Mouse (Mus musculus): ENCODE measurements around the gene Gm10401. TPM values are rescaled to one million over a fixed set of nuclear protein-coding genes. Genes with fewer than 3 reads are reported as not detected.
A peak's percentile ranks its signal among the peaks of the same experiment; 100 is the strongest.

The Gm10401 gene
- total RNA-seq (2015) = not detected in 2 replicates
- not detected in 2 replicates for total RNA-seq (2017)

GRCm38 (mm10) chr5:115098195-115098594 is at the start of gene Gm10401:
Gene Gm10401, minus strand, starts transcription at chr5:115098295.
- no peak for ATAC-seq (ENCODE audit: poor library complexity, severe bottlenecking)

GRCm38 (mm10) chr5:115147388-115147787 is 49.3 kb upstream of the Gm10401 start:
- ATAC-seq (ENCODE audit: poor library complexity, severe bottlenecking) = no peak

GRCm38 (mm10) chr5:115146747-115147130 is 48.6 kb upstream of the Gm10401 start:
- no peak for ATAC-seq (ENCODE audit: poor library complexity, severe bottlenecking)

GRCm38 (mm10) chr5:115145976-115146746 is 48.1 kb upstream of the Gm10401 start:
- no peak for ATAC-seq (ENCODE audit: poor library complexity, severe bottlenecking)

GRCm38 (mm10) chr5:115145253-115145968 is 47.3 kb upstream of the Gm10401 start:
- no peak for ATAC-seq (ENCODE audit: poor library complexity, severe bottlenecking)

GRCm38 (mm10) chr5:115144471-115144870 is 46.4 kb upstream of the Gm10401 start:
- ATAC-seq (ENCODE audit: poor library complexity, severe bottlenecking) = no peak

- ATAC-seq (ENCODE audit: poor library complexity, severe bottlenecking) = no peak
These were observed 45.5 kb upstream of the Gm10401 start for GRCm38 (mm10) chr5:115143552-115143951.

- no peak for ATAC-seq (ENCODE audit: poor library complexity, severe bottlenecking)
These were observed 44.1 kb upstream of the Gm10401 start for GRCm38 (mm10) chr5:115142166-115142697.

- ATAC-seq (ENCODE audit: poor library complexity, severe bottlenecking) = no peak
These were observed 42.6 kb upstream of the Gm10401 start for GRCm38 (mm10) chr5:115140726-115141125.

GRCm38 (mm10) chr5:115139124-115139523 is 41.0 kb upstream of the Gm10401 start:
- ATAC-seq (ENCODE audit: poor library complexity, severe bottlenecking) = no peak

- peak; percentile 99 for ATAC-seq (ENCODE audit: poor library complexity, severe bottlenecking)
These were observed 36.4 kb upstream of the Gm10401 start, which contains the start of gene Unc119b for GRCm38 (mm10) chr5:115134234-115135165. Gene Unc119b, minus strand, starts transcription at chr5:115134975.

GRCm38 (mm10) chr5:115133358-115134066 is 35.4 kb upstream of the Gm10401 start:
- ATAC-seq (ENCODE audit: poor library complexity, severe bottlenecking) = 0 out of 2 replicates have a peak, but pooled peaks have one; percentile 26

GRCm38 (mm10) chr5:115132465-115132864 is 34.4 kb upstream of the Gm10401 start:
- no peak for ATAC-seq (ENCODE audit: poor library complexity, severe bottlenecking)

GRCm38 (mm10) chr5:115129328-115129727 is 31.2 kb upstream of the Gm10401 start:
- ATAC-seq (ENCODE audit: poor library complexity, severe bottlenecking) = no peak

- no peak for ATAC-seq (ENCODE audit: poor library complexity, severe bottlenecking)
These were observed 29.5 kb upstream of the Gm10401 start for GRCm38 (mm10) chr5:115127421-115128179.

- no peak for ATAC-seq (ENCODE audit: poor library complexity, severe bottlenecking)
These were observed 28.6 kb upstream of the Gm10401 start for GRCm38 (mm10) chr5:115126578-115127312.

GRCm38 (mm10) chr5:115125211-115125871 is 27.2 kb upstream of the Gm10401 start:
- peak; percentile 99 for ATAC-seq (ENCODE audit: poor library complexity, severe bottlenecking)

- ATAC-seq (ENCODE audit: poor library complexity, severe bottlenecking) = no peak
These were observed 26.6 kb upstream of the Gm10401 start for GRCm38 (mm10) chr5:115124690-115125089.
